Mouse (Mus musculus) forebrain, embryonic 13.5 days (tissue): ENCODE results near the gene Cdc42ep1. TPM values are rescaled to one million over a fixed set of nuclear protein-coding genes. Genes with fewer than 3 reads are reported as not detected.

Experiments
- ATAC-seq: fragments of 200-750 bp; cut with Nextera tagmentation; 2 replicates; pipeline ENCODE4 v1.8.0; 2017
- H3K27ac ChIP-seq: fragments of 300-500 bp; sonication (generic); 2 replicates; pipeline ENCODE4 v1.5.1; 2015; ENCODE audit warnings: inconsistent platforms, mild to moderate bottlenecking, moderate library complexity
- H3K27me3 ChIP-seq: fragments of 300-500 bp; sonication (generic); 2 replicates; pipeline ENCODE4 v1.6.1; 2015; ENCODE audit warnings: mild to moderate bottlenecking, inconsistent platforms
- H3K36me3 ChIP-seq: fragments of 300-500 bp; sonication (generic); 2 replicates; pipeline ENCODE4 v1.6.1; 2015; ENCODE audit warnings: mild to moderate bottlenecking, inconsistent platforms; ENCODE audit not compliant: poor library complexity, severe bottlenecking
- H3K4me1 ChIP-seq: fragments of 300-500 bp; sonication (generic); 2 replicates; pipeline ENCODE4 v1.6.1; 2015; ENCODE audit warnings: inconsistent platforms
- H3K4me2 ChIP-seq: fragments of 300-500 bp; sonication (generic); 2 replicates; pipeline ENCODE4 v1.6.1; 2015; ENCODE audit warnings: inconsistent platforms, mild to moderate bottlenecking, moderate library complexity
- H3K4me3 ChIP-seq: fragments of 300-500 bp; sonication (generic); 2 replicates; pipeline ENCODE4 v1.5.1; 2015; ENCODE audit warnings: mild to moderate bottlenecking, inconsistent platforms
- H3K9ac ChIP-seq: fragments of 300-500 bp; sonication (generic); 2 replicates; pipeline ENCODE4 v1.6.1; 2015; ENCODE audit warnings: mild to moderate bottlenecking, inconsistent platforms
- H3K9me3 ChIP-seq: fragments of 300-500 bp; sonication (generic); replicated peaks from 2 replicates; pipeline ENCODE4 v1.6.1; 2016; ENCODE audit warnings: inconsistent platforms
- WGBS: fragments of 180-500 bp; shearing (Covaris S2); methylation state at CpG from one replicate; pipeline ENCODE4 v1.1.7; 2015; 5-methylcytosine and 5-hydroxymethylcytosine counted together
- polyA plus RNA-seq: library from polyadenylated mRNA; unstranded; fragments of >200 nt; fragmentation: Nextera tagmentation; extraction: Ambion mirVana; gene quantifications from 2 replicates; pipeline ENCODE4 v1.2.1, GENCODE M21; 2015

Gene Cdc42ep1
- 5.0 and 5.5 TPM in 2 replicates for polyA plus RNA-seq

- under 1% methylated on average over 58 of the region's 86 CpGs for WGBS
- H3K9ac ChIP-seq: peak within 1 kb of the TSS; percentile 70
- H3K4me2 ChIP-seq: peak within 1 kb of the TSS; percentile 84
- peaks cover 43% of the 10 kb centered on the region for H3K4me1 ChIP-seq
- H3K9me3 ChIP-seq: no peaks in the 10 kb centered on the region
- ATAC-seq: peak; percentile 56
- peak within 1 kb of the TSS; percentile 44 for H3K4me3 ChIP-seq
- H3K27me3 ChIP-seq: peaks cover 60% of the 10 kb centered on the region
- no peak within 1 kb of the TSS for H3K27ac ChIP-seq
- H3K36me3 ChIP-seq: no peaks in the 10 kb centered on the region
Observed at GRCm38 (mm10) chr15:78842371-78843163, at the start of gene Cdc42ep1. Gene Cdc42ep1 (plus strand): TSS chr15:78842624.

- no peak for ATAC-seq
- Histone ChIP-seq H3K4me3 (no peak overlapping the region), H3K36me3 (no peaks in the 10 kb centered on the region), H3K27ac (no peak overlapping the region), H3K27me3 (peaks cover 13% of the 10 kb centered on the region), H3K4me1 (peaks cover 8% of the 10 kb centered on the region; the same call in 1 of the 2 replicates), H3K9me3 (no peaks in the 10 kb centered on the region), H3K4me2 (no peak overlapping the region), H3K9ac (no peak overlapping the region)
- WGBS: 48% methylated on average over 25 of the region's 25 CpGs
Observed at GRCm38 (mm10) chr15:78796196-78797059, 46.0 kb upstream of the Cdc42ep1 start.

- Histone ChIP-seq H3K4me2 (no peak overlapping the region), H3K27ac (no peak overlapping the region), H3K4me3 (no peak overlapping the region), H3K9me3 (no peaks in the 10 kb centered on the region), H3K9ac (no peak overlapping the region), H3K36me3 (no peaks in the 10 kb centered on the region), H3K4me1 (peaks cover 13% of the 10 kb centered on the region), H3K27me3 (peaks cover 19% of the 10 kb centered on the region)
- WGBS: 91% methylated on average over 8 of the region's 8 CpGs
- no peak for ATAC-seq
Observed at GRCm38 (mm10) chr15:78797060-78797329, 45.4 kb upstream of the Cdc42ep1 start.

- Histone ChIP-seq H3K9me3 (no peaks in the 10 kb centered on the region), H3K4me1 (peaks cover 34% of the 10 kb centered on the region), H3K9ac (no peak overlapping the region), H3K4me2 (no peak overlapping the region), H3K4me3 (no peak overlapping the region), H3K27ac (no peak overlapping the region), H3K27me3 (peaks cover 39% of the 10 kb centered on the region), H3K36me3 (no peaks in the 10 kb centered on the region)
- 34% methylated on average over 19 of the region's 21 CpGs for WGBS
- peak; percentile 41; the same call in 1 of the 2 replicates for ATAC-seq
Observed at GRCm38 (mm10) chr15:78799029-78799428, 43.4 kb upstream of the Cdc42ep1 start.

- peaks cover 31% of the 10 kb centered on the region for H3K4me1 ChIP-seq
- 0 out of 2 replicates have a peak overlapping the region, but pooled peaks have one; percentile 73 for H3K4me2 ChIP-seq
- peak overlapping the region; percentile 56; the same call in 1 of the 2 replicates for H3K4me3 ChIP-seq
- ATAC-seq: no peak
- H3K9me3 ChIP-seq: no peaks in the 10 kb centered on the region
- peaks cover 56% of the 10 kb centered on the region for H3K27me3 ChIP-seq
- no peak overlapping the region for H3K9ac ChIP-seq
- 81% methylated on average over 9 of the region's 9 CpGs for WGBS
- H3K36me3 ChIP-seq: no peaks in the 10 kb centered on the region
- H3K27ac ChIP-seq: no peak overlapping the region
Observed at GRCm38 (mm10) chr15:78801571-78801970, 40.9 kb upstream of the Cdc42ep1 start.

GRCm38 (mm10) chr15:78801971-78802741 is 40.3 kb upstream of the Cdc42ep1 start:
- H3K27me3 ChIP-seq: peaks cover 59% of the 10 kb centered on the region

GRCm38 (mm10) chr15:78802776-78803391 is 39.5 kb upstream of the Cdc42ep1 start, which contains the start of gene Card10:
Gene Card10 (minus strand): TSS chr15:78803042.
- WGBS: 1% methylated on average over 62 of the region's 70 CpGs
- Histone ChIP-seq H3K4me1 (peaks cover 30% of the 10 kb centered on the region), H3K4me3 (peak within 1 kb of the TSS; percentile 56), H3K9ac (peak within 1 kb of the TSS; percentile 61), H3K4me2 (peak within 1 kb of the TSS; percentile 73), H3K27me3 (peaks cover 59% of the 10 kb centered on the region), H3K9me3 (no peaks in the 10 kb centered on the region), H3K27ac (no peak within 1 kb of the TSS), H3K36me3 (no peaks in the 10 kb centered on the region)
- ATAC-seq: peak; percentile 53; the same call in 1 of the 2 replicates

More at GRCm38 (mm10) chr15:78801971-78802741, 40.3 kb upstream of the Cdc42ep1 start:
- peak; percentile 24; the same call in 1 of the 2 replicates for ATAC-seq
- H3K4me3 ChIP-seq: peak overlapping the region; percentile 56
- no peak overlapping the region for H3K27ac ChIP-seq
- peaks cover 30% of the 10 kb centered on the region for H3K4me1 ChIP-seq
- H3K36me3 ChIP-seq: no peaks in the 10 kb centered on the region
- peak overlapping the region; percentile 61 for H3K9ac ChIP-seq
- no peaks in the 10 kb centered on the region for H3K9me3 ChIP-seq
- H3K4me2 ChIP-seq: peak overlapping the region; percentile 73
- whole genome bisulfite sequencing: 4% methylated on average over 50 of the region's 67 CpGs

- ATAC-seq: peak; percentile 36; the same call in 1 of the 2 replicates
Observed at GRCm38 (mm10) chr15:78803499-78803900, 38.9 kb upstream of the Cdc42ep1 start.

GRCm38 (mm10) chr15:78804326-78804725 is 38.1 kb upstream of the Cdc42ep1 start:
- Histone ChIP-seq H3K27ac (no peak overlapping the region), H3K36me3 (no peaks in the 10 kb centered on the region), H3K9me3 (no peaks in the 10 kb centered on the region), H3K4me1 (peaks cover 30% of the 10 kb centered on the region), H3K4me3 (no peak overlapping the region), H3K9ac (no peak overlapping the region), H3K4me2 (no peak overlapping the region), H3K27me3 (peaks cover 61% of the 10 kb centered on the region)
- 5% methylated on average over 6 of the region's 6 CpGs for WGBS
- ATAC-seq: no peak

More at GRCm38 (mm10) chr15:78803499-78803900, 38.9 kb upstream of the Cdc42ep1 start:
- H3K27ac ChIP-seq: no peak overlapping the region
- 2% methylated on average over 8 of the region's 8 CpGs for WGBS
- peaks cover 30% of the 10 kb centered on the region for H3K4me1 ChIP-seq
- no peak overlapping the region for H3K9ac ChIP-seq
- H3K4me3 ChIP-seq: no peak overlapping the region
- no peaks in the 10 kb centered on the region for H3K9me3 ChIP-seq
- H3K36me3 ChIP-seq: no peaks in the 10 kb centered on the region
- H3K27me3 ChIP-seq: peaks cover 61% of the 10 kb centered on the region
- peak overlapping the region; percentile 73; the same call in 1 of the 2 replicates for H3K4me2 ChIP-seq

GRCm38 (mm10) chr15:78805351-78805750 is 37.1 kb upstream of the Cdc42ep1 start:
- WGBS: 83% methylated on average over 2 of the region's 2 CpGs
- peaks cover 30% of the 10 kb centered on the region for H3K4me1 ChIP-seq
- no peak for ATAC-seq
- H3K4me2 ChIP-seq: no peak overlapping the region
- no peaks in the 10 kb centered on the region for H3K36me3 ChIP-seq
- H3K9ac ChIP-seq: no peak overlapping the region
- H3K9me3 ChIP-seq: no peaks in the 10 kb centered on the region
- H3K27me3 ChIP-seq: peaks cover 58% of the 10 kb centered on the region
- no peak overlapping the region for H3K27ac ChIP-seq
- H3K4me3 ChIP-seq: no peak overlapping the region

GRCm38 (mm10) chr15:78806614-78807013 is 35.8 kb upstream of the Cdc42ep1 start:
- H3K27ac ChIP-seq: no peak overlapping the region
- no peak overlapping the region for H3K4me3 ChIP-seq
- no peak overlapping the region for H3K4me2 ChIP-seq
- ATAC-seq: no peak
- H3K36me3 ChIP-seq: no peaks in the 10 kb centered on the region
- H3K4me1 ChIP-seq: peaks cover 29% of the 10 kb centered on the region
- WGBS: 46% methylated on average over 2 of the region's 2 CpGs
- H3K9ac ChIP-seq: no peak overlapping the region
- H3K9me3 ChIP-seq: no peaks in the 10 kb centered on the region
- H3K27me3 ChIP-seq: peaks cover 46% of the 10 kb centered on the region
